Mouse (Mus musculus) hindbrain, embryonic 10.5 days (tissue): Measurements from ENCODE around the gene Trim62. TPM values are rescaled to one million over a fixed set of nuclear protein-coding genes. Genes with fewer than 3 reads are reported as not detected.

Experiments
- DNase-seq: peaks from one replicate; pipeline ENCODE4 v3.0.0-alpha.2; 2017; ENCODE audit warnings: low spot score
- H3K27ac ChIP-seq: fragments of 300-500 bp; sonication (generic); 2 replicates; pipeline ENCODE4 v1.5.1; 2016; ENCODE audit warnings: mild to moderate bottlenecking, moderate library complexity
- H3K27me3 ChIP-seq: fragments of 300-500 bp; sonication (generic); 2 replicates; pipeline ENCODE4 v1.6.1; 2016; ENCODE audit warnings: mild to moderate bottlenecking; ENCODE audit not compliant: poor library complexity, insufficient read depth, severe bottlenecking
- H3K36me3 ChIP-seq: fragments of 300-500 bp; sonication (generic); 2 replicates; pipeline ENCODE4 v1.6.1; 2016; ENCODE audit warnings: mild to moderate bottlenecking, moderate library complexity
- H3K4me1 ChIP-seq: fragments of 300-500 bp; sonication (generic); replicated peaks from 2 replicates; pipeline ENCODE4 v1.6.1; 2016; ENCODE audit warnings: mild to moderate bottlenecking
- H3K4me3 ChIP-seq: fragments of 300-500 bp; sonication (generic); 2 replicates; pipeline ENCODE4 v1.5.1; 2016; ENCODE audit warnings: mild to moderate bottlenecking, moderate library complexity
- H3K9me3 ChIP-seq: fragments of 300-500 bp; sonication (generic); 2 replicates; pipeline ENCODE4 v1.6.1; 2016; ENCODE audit warnings: mild to moderate bottlenecking, moderate library complexity
- WGBS: fragments of 180-500 bp; shearing (Covaris S2); methylation state at CpG from one replicate; pipeline ENCODE4 v1.1.7; 2016; 5-methylcytosine and 5-hydroxymethylcytosine counted together
- polyA plus RNA-seq: library from polyadenylated mRNA; unstranded; fragments of >200 nt; fragmentation: Nextera tagmentation; extraction: Ambion mirVana; gene quantifications from 2 replicates; pipeline ENCODE4 v1.2.1, GENCODE M21; 2016

The Trim62 gene
- polyA plus RNA-seq, 1 experiment from 2014 or later, result 14.5 TPM

- Histone ChIP-seq H3K4me3 (no peak overlapping the region), H3K9me3 (no peaks in the 10 kb centered on the region), H3K36me3 (peaks cover 7% of the 10 kb centered on the region), H3K4me1 (peaks cover 82% of the 10 kb centered on the region), H3K27me3 (peaks cover 23% of the 10 kb centered on the region), H3K27ac (peak overlapping the region; percentile 72)
- WGBS, result 84% methylated on average over 6 of the region's 6 CpGs
- DNase-seq, result no peak
These were observed 5.1 kb downstream of the Trim62 start for GRCm38 (mm10) chr4:128888436-128888990.

GRCm38 (mm10) chr4:128889752-128890630, 6.6 kb downstream of the Trim62 start:
- 86% methylated on average over 12 of the region's 12 CpGs for WGBS

GRCm38 (mm10) chr4:128891157-128891556, 7.8 kb downstream of the Trim62 start:
- H3K9me3 ChIP-seq, result no peaks in the 10 kb centered on the region
- DNase-seq, result no peak
- 36% methylated on average over 1 of the region's 1 CpGs for WGBS

More at GRCm38 (mm10) chr4:128889752-128890630, 6.6 kb downstream of the Trim62 start:
- H3K27me3 ChIP-seq, result peaks cover 17% of the 10 kb centered on the region
- no peaks in the 10 kb centered on the region for H3K9me3 ChIP-seq
- H3K4me3 ChIP-seq, result no peak overlapping the region
- peaks cover 67% of the 10 kb centered on the region for H3K4me1 ChIP-seq
- no peak for DNase-seq
- H3K36me3 ChIP-seq, result peaks cover 7% of the 10 kb centered on the region
- H3K27ac ChIP-seq, result peak overlapping the region; percentile 9; the same call in 1 of the 2 replicates

GRCm38 (mm10) chr4:128891746-128892145, 8.4 kb downstream of the Trim62 start:
- H3K9me3 ChIP-seq, result no peaks in the 10 kb centered on the region
- DNase-seq, result no peak
- H3K27ac ChIP-seq, result no peak overlapping the region
- H3K36me3 ChIP-seq, result no peaks in the 10 kb centered on the region; the same call in 1 of the 2 replicates
- WGBS, result 83% methylated on average over 6 of the region's 6 CpGs
- H3K4me3 ChIP-seq, result no peak overlapping the region
- peaks cover 53% of the 10 kb centered on the region for H3K4me1 ChIP-seq
- H3K27me3 ChIP-seq, result peaks cover under 1% of the 10 kb centered on the region; the same call in 1 of the 2 replicates

More at GRCm38 (mm10) chr4:128891157-128891556, 7.8 kb downstream of the Trim62 start:
- Histone ChIP-seq H3K36me3 (peaks cover 3% of the 10 kb centered on the region; the same call in 1 of the 2 replicates), H3K27me3 (peaks cover 6% of the 10 kb centered on the region; the same call in 1 of the 2 replicates), H3K4me1 (peaks cover 56% of the 10 kb centered on the region), H3K4me3 (no peak overlapping the region), H3K27ac (no peak overlapping the region)

- no peak overlapping the region for H3K4me3 ChIP-seq
- no peaks in the 10 kb centered on the region for H3K9me3 ChIP-seq
- H3K4me1 ChIP-seq, result peaks cover 49% of the 10 kb centered on the region
- no peaks in the 10 kb centered on the region; the same call in 1 of the 2 replicates for H3K36me3 ChIP-seq
- no peak overlapping the region for H3K27ac ChIP-seq
- WGBS, result 79% methylated on average over 6 of the region's 6 CpGs
- DNase-seq, result no peak
- no peaks in the 10 kb centered on the region for H3K27me3 ChIP-seq
These were observed 8.8 kb downstream of the Trim62 start for GRCm38 (mm10) chr4:128892188-128892587.

GRCm38 (mm10) chr4:128894112-128894511, 10.7 kb downstream of the Trim62 start:
- H3K4me3 ChIP-seq, result no peak overlapping the region
- H3K27me3 ChIP-seq, result no peaks in the 10 kb centered on the region
- WGBS, result 78% methylated on average over 12 of the region's 12 CpGs
- H3K36me3 ChIP-seq, result no peaks in the 10 kb centered on the region; the same call in 1 of the 2 replicates
- no peak overlapping the region for H3K27ac ChIP-seq
- peaks cover 47% of the 10 kb centered on the region for H3K4me1 ChIP-seq
- DNase-seq, result no peak
- H3K9me3 ChIP-seq, result no peaks in the 10 kb centered on the region

GRCm38 (mm10) chr4:128895841-128896240, 12.5 kb downstream of the Trim62 start:
- H3K4me1 ChIP-seq, result peaks cover 55% of the 10 kb centered on the region

GRCm38 (mm10) chr4:128896667-128897066, 13.3 kb downstream of the Trim62 start:
- H3K36me3 ChIP-seq, result peaks cover 12% of the 10 kb centered on the region
- H3K27ac ChIP-seq, result no peak overlapping the region
- H3K27me3 ChIP-seq, result no peaks in the 10 kb centered on the region
- WGBS, result 93% methylated on average over 10 of the region's 10 CpGs
- H3K9me3 ChIP-seq, result no peaks in the 10 kb centered on the region
- peaks cover 48% of the 10 kb centered on the region for H3K4me1 ChIP-seq
- DNase-seq, result no peak
- H3K4me3 ChIP-seq, result no peak overlapping the region

More at GRCm38 (mm10) chr4:128895841-128896240, 12.5 kb downstream of the Trim62 start:
- no peak for DNase-seq
- H3K9me3 ChIP-seq, result no peaks in the 10 kb centered on the region
- H3K4me3 ChIP-seq, result no peak overlapping the region
- 88% methylated on average over 4 of the region's 4 CpGs for WGBS
- peaks cover 6% of the 10 kb centered on the region for H3K36me3 ChIP-seq
- no peaks in the 10 kb centered on the region for H3K27me3 ChIP-seq
- H3K27ac ChIP-seq, result no peak overlapping the region

- H3K36me3 ChIP-seq, result peaks cover 23% of the 10 kb centered on the region
- 12% methylated on average over 7 of the region's 7 CpGs for WGBS
- H3K4me1 ChIP-seq, result peaks cover 35% of the 10 kb centered on the region
- no peaks in the 10 kb centered on the region for H3K27me3 ChIP-seq
- no peaks in the 10 kb centered on the region for H3K9me3 ChIP-seq
- peak; percentile 74 for DNase-seq
- peak overlapping the region; percentile 90 for H3K27ac ChIP-seq
- H3K4me3 ChIP-seq, result peak overlapping the region; percentile 7; the same call in 1 of the 2 replicates
These were observed 14.6 kb downstream of the Trim62 start for GRCm38 (mm10) chr4:128897911-128898421.

- peak; percentile 75 for DNase-seq
- peaks cover 46% of the 10 kb centered on the region for H3K4me1 ChIP-seq
- H3K4me3 ChIP-seq, result peak overlapping the region; percentile 22; the same call in 1 of the 2 replicates
- no peaks in the 10 kb centered on the region for H3K27me3 ChIP-seq
- H3K36me3 ChIP-seq, result peaks cover 29% of the 10 kb centered on the region
- no peaks in the 10 kb centered on the region for H3K9me3 ChIP-seq
- 3% methylated on average over 6 of the region's 6 CpGs for WGBS
- peak overlapping the region; percentile 90 for H3K27ac ChIP-seq
These were observed 16.0 kb downstream of the Trim62 start for GRCm38 (mm10) chr4:128899332-128899731.

- peak overlapping the region; percentile 90 for H3K27ac ChIP-seq
- H3K27me3 ChIP-seq, result 0 out of 2 replicates have a peak, but pooled peaks cover 3% of the 10 kb centered on the region
- no peak for DNase-seq
- H3K9me3 ChIP-seq, result no peaks in the 10 kb centered on the region
- 77% methylated on average over 14 of the region's 14 CpGs for WGBS
- no peak overlapping the region for H3K4me3 ChIP-seq
- H3K36me3 ChIP-seq, result peaks cover 29% of the 10 kb centered on the region
- peaks cover 57% of the 10 kb centered on the region for H3K4me1 ChIP-seq
These were observed 17.1 kb downstream of the Trim62 start for GRCm38 (mm10) chr4:128900484-128900883.

GRCm38 (mm10) chr4:128902390-128902789, 19.0 kb downstream of the Trim62 start:
- no peak overlapping the region for H3K4me3 ChIP-seq
- H3K4me1 ChIP-seq, result peaks cover 73% of the 10 kb centered on the region
- 0 out of 2 replicates have a peak, but pooled peaks cover 3% of the 10 kb centered on the region for H3K27me3 ChIP-seq
- DNase-seq, result no peak
- WGBS, result 86% methylated on average over 8 of the region's 8 CpGs
- peaks cover 29% of the 10 kb centered on the region for H3K36me3 ChIP-seq
- H3K27ac ChIP-seq, result no peak overlapping the region
- H3K9me3 ChIP-seq, result no peaks in the 10 kb centered on the region
